Mouse (Mus musculus): ENCODE data around the gene Thra. TPM values are rescaled to one million over a fixed set of nuclear protein-coding genes. Genes with fewer than 3 reads are reported as not detected.

Thra gene
- polyA plus RNA-seq (2014; fragmentation: Illumina TruSeq; extraction: RNeasy Lipid Tissue Mini Kit (QIAGEN cat#74804); ENCODE audit: low read depth, low replicate concordance), result 6.5 TPM

DNA sequence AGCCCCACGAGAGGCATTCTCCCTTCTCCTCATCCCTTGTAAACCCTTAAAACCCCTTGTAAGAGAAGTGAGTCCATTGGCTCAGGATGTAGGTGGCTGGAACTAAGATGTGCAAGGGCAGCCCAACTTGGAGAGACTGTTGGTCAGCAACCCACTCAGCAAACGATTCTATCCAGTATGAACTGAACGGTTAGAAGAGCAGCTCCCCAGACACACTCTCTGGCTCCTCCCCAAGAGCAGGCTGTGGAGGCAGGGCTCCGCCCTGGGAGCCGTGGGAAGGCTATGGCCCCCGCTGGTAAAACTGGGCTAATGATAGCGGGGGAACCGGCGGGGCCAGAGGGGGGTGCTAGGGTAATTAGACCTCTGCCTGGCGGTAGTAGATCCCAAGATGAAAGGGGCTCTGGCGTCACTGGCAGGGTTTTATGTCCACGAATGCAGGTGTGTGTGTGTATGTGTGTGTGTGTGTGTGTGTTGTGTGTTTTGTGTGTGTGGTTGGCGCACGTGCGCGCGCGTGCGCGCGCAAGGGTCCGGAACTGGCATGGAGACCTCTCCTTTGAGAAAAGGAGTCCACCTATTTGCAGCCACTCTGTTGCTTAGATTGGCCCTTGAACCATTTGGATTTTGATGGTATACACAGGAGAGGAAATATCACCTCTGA, at the start of gene Thra:
Gene Thra (plus strand): TSS at position 246 of the 658 bp plus-strand sequence.

DNA sequence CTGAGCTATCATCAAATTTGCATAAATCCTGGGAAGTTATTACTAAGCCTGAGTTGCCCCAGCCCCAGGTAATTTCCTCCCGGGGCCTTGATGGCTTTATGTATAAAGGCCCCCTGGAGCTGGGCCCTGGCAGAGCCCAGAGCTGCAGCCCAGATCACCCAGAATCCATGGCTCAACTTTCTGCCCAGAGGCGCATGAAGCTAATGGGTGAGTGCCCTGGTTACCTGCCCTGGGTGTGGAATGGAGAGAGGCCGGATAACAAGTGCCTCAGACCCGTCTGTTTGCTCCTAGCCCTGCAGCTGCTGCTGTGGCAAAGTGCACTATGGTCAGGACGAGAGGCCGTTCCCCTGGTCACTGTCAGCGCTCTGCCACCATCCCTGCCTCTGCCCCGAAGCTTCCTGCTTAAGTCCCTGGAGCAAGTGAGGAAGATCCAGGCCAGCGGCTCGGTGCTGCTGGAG, 39.2 kb upstream of the Thra start, which contains the start of gene Csf3:
Gene Csf3 (plus strand): TSS at position 51 of the 458 bp plus-strand sequence.

DNA sequence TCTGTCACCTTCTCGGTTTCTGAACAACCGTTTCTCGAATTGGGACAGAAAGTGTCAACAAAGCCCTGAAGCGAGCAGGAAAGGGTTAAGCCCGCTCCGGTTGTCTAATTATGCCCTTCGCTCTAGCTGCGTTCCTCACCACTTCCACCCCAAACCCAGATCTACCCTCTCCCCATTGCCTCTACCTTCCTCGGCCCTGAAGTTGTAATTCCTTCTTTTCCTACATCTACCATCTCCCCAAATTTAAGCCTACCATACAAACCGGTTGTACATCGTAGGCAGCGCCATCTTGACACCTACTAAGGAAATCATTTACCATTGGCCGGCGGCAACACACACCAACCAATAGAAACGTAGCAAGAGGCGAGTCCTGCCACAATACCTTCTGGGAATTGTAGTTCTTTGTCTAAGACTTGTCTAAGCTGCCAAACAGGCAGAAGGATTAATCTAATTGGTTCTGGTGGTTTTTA, 11.3 kb upstream of the Thra start, which contains the start of gene Med24:
Gene Med24 (minus strand): TSS at position 317 of the 470 bp plus-strand sequence.

DNA sequence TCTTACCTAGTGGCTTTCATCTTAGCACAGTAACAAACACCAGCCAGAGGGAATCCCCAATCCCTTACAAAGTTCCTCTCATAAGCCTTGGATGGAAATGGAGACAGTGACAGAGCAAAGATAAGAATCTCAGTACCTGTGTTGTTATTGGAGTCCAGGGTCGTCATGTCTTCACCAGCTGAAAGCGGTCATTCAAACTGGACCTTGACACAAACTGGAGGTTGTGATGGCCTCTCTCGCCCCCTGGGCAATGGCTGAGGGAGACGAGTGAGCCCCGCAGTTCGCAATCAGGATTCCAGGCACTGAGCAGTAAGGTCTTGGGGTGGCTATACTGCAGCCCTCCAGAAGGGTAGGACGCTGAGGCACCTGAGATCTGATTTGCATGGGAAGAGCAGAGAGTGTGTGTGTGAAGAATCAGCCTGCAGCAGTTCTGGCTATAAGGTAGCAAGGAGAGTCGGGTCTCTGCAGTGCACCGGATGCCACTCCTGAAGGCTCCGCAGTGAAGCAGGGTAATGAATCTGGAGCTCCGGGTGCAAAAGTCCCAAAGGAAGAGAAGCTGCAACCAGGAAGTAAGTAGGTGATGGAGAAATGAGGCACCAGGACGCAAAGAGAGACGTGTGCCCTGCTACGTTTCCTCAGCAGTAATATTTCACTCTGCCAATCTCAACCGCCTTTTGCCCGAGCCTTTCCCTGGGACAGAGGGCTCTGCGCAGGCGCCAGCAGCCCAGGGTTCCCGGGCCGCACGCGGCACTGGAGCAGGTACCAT, 34.3 kb downstream of the Thra start, which contains the start of gene Nr1d1:
Gene Nr1d1 (minus strand): TSS at position 752 of the 766 bp plus-strand sequence.

DNA sequence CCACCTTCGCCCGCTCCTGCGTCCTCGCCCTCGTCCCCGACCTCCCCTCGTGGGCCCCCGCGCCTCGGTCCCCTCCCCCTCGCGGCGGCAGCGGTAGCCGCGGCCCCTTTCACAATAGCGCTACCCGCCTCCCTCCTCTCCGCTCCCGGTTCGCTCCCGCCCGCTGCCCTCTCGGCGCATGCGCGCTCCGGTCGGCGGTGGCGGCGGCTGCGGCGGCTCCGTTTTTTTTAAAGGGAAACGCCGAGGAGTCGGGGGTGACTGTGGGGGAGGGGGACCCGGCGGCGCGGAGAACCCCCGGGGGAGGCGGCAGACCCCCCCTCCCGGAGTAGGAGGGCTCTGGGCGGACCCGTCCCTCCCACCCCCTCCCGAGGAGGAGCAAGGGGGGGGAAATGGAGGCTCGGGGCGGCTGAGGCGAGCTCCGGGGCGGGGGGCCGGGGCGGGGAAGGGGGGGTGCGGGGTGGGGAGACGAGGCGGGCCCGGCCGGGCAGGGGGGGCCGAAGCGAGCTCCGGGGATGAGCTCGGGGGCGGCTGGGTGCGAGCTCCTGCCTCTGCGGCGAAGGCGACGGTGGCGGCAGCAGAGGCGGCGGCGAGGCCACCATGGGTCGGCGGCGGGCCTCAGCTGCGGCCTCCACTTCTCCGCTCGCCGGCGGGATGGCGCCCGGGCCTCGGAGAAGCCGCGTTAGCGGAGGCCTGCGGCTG, 54.7 kb downstream of the Thra start, which contains the start of gene Msl1:
Gene Msl1 (plus strand): TSS at position 502 of the 699 bp plus-strand sequence.

DNA sequence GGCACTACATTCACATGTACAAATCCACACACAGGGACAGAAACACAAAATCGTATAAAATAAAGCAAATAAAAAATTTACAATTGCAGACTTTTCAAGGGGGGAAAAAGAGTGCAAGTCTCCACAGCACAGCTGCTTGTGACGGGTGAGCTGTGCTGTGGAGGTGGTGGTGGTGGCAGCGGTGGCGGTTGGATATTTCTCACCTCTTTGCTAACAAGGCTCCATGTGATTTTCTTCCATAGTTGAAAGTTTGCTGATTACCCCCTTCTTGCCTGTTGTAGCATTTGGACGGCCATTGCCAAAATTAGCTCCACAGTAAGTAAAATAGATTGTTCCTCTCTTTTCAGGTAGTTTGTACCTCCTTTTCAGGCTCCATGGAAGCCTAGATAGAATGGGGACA, 64.2 kb downstream of the Thra start, which contains the start of gene Casc3:
Gene Casc3 (plus strand): TSS at position 301 of the 400 bp plus-strand sequence.

Other genes starting within 250 kb of the Thra start
- not detected for gene Ikzf3, start 194.6 kb upstream of the Thra start, polyA plus RNA-seq (2014; fragmentation: Illumina TruSeq; extraction: RNeasy Lipid Tissue Mini Kit (QIAGEN cat#74804); ENCODE audit: low read depth, low replicate concordance)
- gene Zpbp2, start 189.5 kb upstream of the Thra start, polyA plus RNA-seq (2014; fragmentation: Illumina TruSeq; extraction: RNeasy Lipid Tissue Mini Kit (QIAGEN cat#74804); ENCODE audit: low read depth, low replicate concordance), result 0.49 TPM
- gene Ormdl3, start 153.3 kb upstream of the Thra start, polyA plus RNA-seq (2014; fragmentation: Illumina TruSeq; extraction: RNeasy Lipid Tissue Mini Kit (QIAGEN cat#74804); ENCODE audit: low read depth, low replicate concordance), result 3.5 TPM
- not detected for gene Lrrc3c, start 142.3 kb upstream of the Thra start, polyA plus RNA-seq (2014; fragmentation: Illumina TruSeq; extraction: RNeasy Lipid Tissue Mini Kit (QIAGEN cat#74804); ENCODE audit: low read depth, low replicate concordance)
- gene Gm12355, start 115.0 kb upstream of the Thra start, polyA plus RNA-seq (2014; fragmentation: Illumina TruSeq; extraction: RNeasy Lipid Tissue Mini Kit (QIAGEN cat#74804); ENCODE audit: low read depth, low replicate concordance), result not detected
- gene Gsdma3, start 114.3 kb upstream of the Thra start, polyA plus RNA-seq (2014; fragmentation: Illumina TruSeq; extraction: RNeasy Lipid Tissue Mini Kit (QIAGEN cat#74804); ENCODE audit: low read depth, low replicate concordance), result not detected
- gene Gsdma2, start 93.9 kb upstream of the Thra start, polyA plus RNA-seq (2014; fragmentation: Illumina TruSeq; extraction: RNeasy Lipid Tissue Mini Kit (QIAGEN cat#74804); ENCODE audit: low read depth, low replicate concordance), result not detected
- not detected for gene Gsdma, start 76.3 kb upstream of the Thra start, polyA plus RNA-seq (2014; fragmentation: Illumina TruSeq; extraction: RNeasy Lipid Tissue Mini Kit (QIAGEN cat#74804); ENCODE audit: low read depth, low replicate concordance)
- 16.5 TPM for gene Psmd3, start 58.1 kb upstream of the Thra start, polyA plus RNA-seq (2014; fragmentation: Illumina TruSeq; extraction: RNeasy Lipid Tissue Mini Kit (QIAGEN cat#74804); ENCODE audit: low read depth, low replicate concordance)
- gene Csf3, start 39.4 kb upstream of the Thra start, polyA plus RNA-seq (2014; fragmentation: Illumina TruSeq; extraction: RNeasy Lipid Tissue Mini Kit (QIAGEN cat#74804); ENCODE audit: low read depth, low replicate concordance), result not detected
- 3.1 TPM for gene Med24, start 11.2 kb upstream of the Thra start, polyA plus RNA-seq (2014; fragmentation: Illumina TruSeq; extraction: RNeasy Lipid Tissue Mini Kit (QIAGEN cat#74804); ENCODE audit: low read depth, low replicate concordance)
- gene Nr1d1, start 34.7 kb downstream of the Thra start, polyA plus RNA-seq (2014; fragmentation: Illumina TruSeq; extraction: RNeasy Lipid Tissue Mini Kit (QIAGEN cat#74804); ENCODE audit: low read depth, low replicate concordance), result 0.93 TPM
- gene Msl1, start 54.9 kb downstream of the Thra start, polyA plus RNA-seq (2014; fragmentation: Illumina TruSeq; extraction: RNeasy Lipid Tissue Mini Kit (QIAGEN cat#74804); ENCODE audit: low read depth, low replicate concordance), result 52.8 TPM
- gene Casc3, start 64.3 kb downstream of the Thra start, polyA plus RNA-seq (2014; fragmentation: Illumina TruSeq; extraction: RNeasy Lipid Tissue Mini Kit (QIAGEN cat#74804); ENCODE audit: low read depth, low replicate concordance), result 12.8 TPM
- gene Rapgefl1, start 96.1 kb downstream of the Thra start, polyA plus RNA-seq (2014; fragmentation: Illumina TruSeq; extraction: RNeasy Lipid Tissue Mini Kit (QIAGEN cat#74804); ENCODE audit: low read depth, low replicate concordance), result 1.0 TPM
- gene Wipf2, start 123.0 kb downstream of the Thra start, polyA plus RNA-seq (2014; fragmentation: Illumina TruSeq; extraction: RNeasy Lipid Tissue Mini Kit (QIAGEN cat#74804); ENCODE audit: low read depth, low replicate concordance), result 8.2 TPM
- gene Cdc6, start 167.2 kb downstream of the Thra start, polyA plus RNA-seq (2014; fragmentation: Illumina TruSeq; extraction: RNeasy Lipid Tissue Mini Kit (QIAGEN cat#74804); ENCODE audit: low read depth, low replicate concordance), result not detected
- gene Rara, start 187.2 kb downstream of the Thra start, polyA plus RNA-seq (2014; fragmentation: Illumina TruSeq; extraction: RNeasy Lipid Tissue Mini Kit (QIAGEN cat#74804); ENCODE audit: low read depth, low replicate concordance), result 0.77 TPM
- gene Gjd3, start 242.4 kb downstream of the Thra start, polyA plus RNA-seq (2014; fragmentation: Illumina TruSeq; extraction: RNeasy Lipid Tissue Mini Kit (QIAGEN cat#74804); ENCODE audit: low read depth, low replicate concordance), result not detected

Data from kidney, adult 10 weeks (tissue).